Mouse (Mus musculus) kidney, adult 2 months (tissue): ENCODE results near the gene 2210010C04Rik.

Source experiments
- CTCF ChIP-seq: fragments of 200-500 bp; conservative IDR thresholded peaks from 2 replicates; pipeline ENCODE4 v1.5.1; 2011; ENCODE audit warnings: low read depth, mild to moderate bottlenecking, control low read depth, low read length, moderate library complexity, mixed read lengths; ENCODE audit not compliant: insufficient read depth, insufficient read length
- POLR2A ChIP-seq: fragments of 200-500 bp; IDR thresholded peaks from one replicate; pipeline ENCODE4 v1.6.1; 2011; ENCODE audit warnings: low read depth, low read length, control low read depth

DNA sequence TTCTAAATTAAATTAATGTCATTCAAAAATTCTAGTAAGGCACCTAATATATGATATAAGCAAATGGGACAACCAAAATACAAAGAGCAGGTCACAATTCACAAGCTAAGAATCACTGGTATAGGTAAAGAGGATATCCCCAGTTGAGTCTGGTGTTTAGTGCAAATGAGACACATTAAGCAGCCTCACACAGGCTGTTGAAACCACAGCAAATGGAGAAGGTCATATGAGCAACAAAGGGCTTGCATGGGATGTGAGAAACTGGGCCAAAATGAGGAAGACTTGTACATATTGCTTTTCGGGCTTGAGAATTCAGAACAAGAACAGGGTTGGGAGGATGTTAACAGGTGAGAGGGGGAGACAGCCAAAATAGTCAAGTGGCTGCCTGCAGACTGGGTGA, 9.4 kb upstream of the 2210010C04Rik start:
- TF ChIP-seq CTCF: no peak
- TF ChIP-seq POLR2A: no peak
